Mouse (Mus musculus): Measurements from ENCODE around the gene Klhl40.

Klhl40 gene

GRCm38 (mm10) chr9:121778066-121778624, 738 bp downstream of the Klhl40 start:
- DNase-seq, result peak in 1 of 2 experiments; percentile 24

DNA sequence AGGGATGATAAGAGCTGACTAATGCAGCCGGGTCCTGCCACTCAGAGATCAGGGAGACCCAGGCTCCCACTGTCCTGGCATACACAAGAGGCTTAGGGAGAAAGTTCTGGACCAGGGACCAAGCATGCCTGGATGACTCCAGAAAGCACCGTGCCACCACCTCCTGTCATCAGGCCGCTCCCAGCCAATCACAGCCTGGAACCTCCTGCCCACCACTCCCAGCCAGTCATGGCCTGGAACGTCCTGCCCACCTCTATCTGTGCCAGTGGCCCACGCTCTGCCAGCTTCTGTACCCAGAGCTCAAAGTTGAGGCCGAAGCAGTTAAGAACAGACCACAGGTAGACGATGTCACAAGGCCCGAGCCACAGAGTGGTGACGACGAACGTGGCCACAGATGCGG, 7.4 kb downstream of the Klhl40 start:
- no peak for DNase-seq

DNA sequence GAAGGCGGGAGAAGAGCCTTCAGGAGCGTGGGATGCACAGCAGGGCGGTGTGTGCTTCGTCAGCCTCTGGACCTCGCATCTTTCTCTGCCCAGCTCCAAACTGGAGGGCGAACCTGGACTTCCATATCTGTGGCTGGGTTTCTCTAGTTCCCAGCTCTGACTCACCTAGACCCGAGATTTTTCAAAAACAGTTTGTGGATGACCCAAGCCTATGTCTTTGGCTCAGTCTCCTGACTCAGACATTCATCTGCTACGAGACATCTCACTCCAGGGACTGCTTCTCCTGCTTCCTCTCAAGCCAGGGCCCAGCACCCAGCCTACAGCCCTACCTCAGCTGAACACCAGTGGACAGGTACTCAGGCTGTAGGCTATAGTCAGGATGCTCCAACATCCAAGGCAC, 7.9 kb downstream of the Klhl40 start:
- DNase-seq, result no peak

GRCm38 (mm10) chr9:121786359-121786758, 9.0 kb downstream of the Klhl40 start:
- no peak for DNase-seq

- peak; percentile 52 to 63 for DNase-seq
Measured at GRCm38 (mm10) chr9:121791206-121791605, 13.8 kb downstream of the Klhl40 start.

DNA sequence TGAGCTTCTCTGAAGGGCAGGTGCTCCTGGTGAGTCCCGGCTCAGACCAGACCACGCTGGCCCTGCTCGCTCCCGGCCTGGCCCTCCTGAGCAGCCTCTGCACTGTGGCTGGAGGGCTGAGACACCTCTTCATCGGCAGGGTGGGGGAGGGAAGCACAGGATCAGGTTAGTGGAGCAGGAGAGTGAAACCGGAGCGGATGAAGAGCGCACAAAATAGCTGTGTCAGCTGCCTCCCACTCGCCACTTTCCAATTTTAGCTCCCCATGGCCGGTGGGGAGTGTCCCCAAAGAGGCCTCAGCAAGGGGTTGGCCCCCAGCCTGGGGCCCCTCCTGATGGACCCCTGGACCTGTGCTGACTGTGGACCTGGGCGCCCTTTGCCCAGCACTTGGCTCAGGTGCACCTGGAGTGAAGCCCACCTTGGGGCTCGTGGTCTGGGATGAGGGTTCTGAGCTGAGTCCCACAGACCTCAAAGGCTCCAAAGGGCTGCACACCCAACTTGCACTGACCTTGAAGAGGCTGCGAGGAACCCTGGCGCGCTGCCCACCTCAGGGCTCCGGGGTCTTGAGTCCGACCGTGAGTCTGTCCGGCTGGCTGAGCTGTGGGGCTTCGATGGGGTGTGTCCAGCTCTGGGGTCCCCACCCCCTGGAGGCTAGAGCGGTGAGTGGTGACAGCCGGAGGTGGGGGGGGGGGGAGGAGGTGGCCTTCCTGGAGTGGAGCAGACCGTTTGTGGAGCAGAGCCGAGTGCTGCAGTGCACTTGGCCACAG, 14.5 kb downstream of the Klhl40 start, which contains the start of gene Hhatl:
Gene Hhatl, minus strand, starts transcription at position 751 of the 765 bp plus-strand sequence.
- no peak for DNase-seq

GRCm38 (mm10) chr9:121794972-121795539, 17.6 kb downstream of the Klhl40 start:
- peak in 1 of 2 experiments; percentile 23 for DNase-seq

GRCm38 (mm10) chr9:121797722-121798121, 20.3 kb downstream of the Klhl40 start:
- no peak for DNase-seq

GRCm38 (mm10) chr9:121798887-121799520, 21.6 kb downstream of the Klhl40 start:
- no peak for DNase-seq

DNA sequence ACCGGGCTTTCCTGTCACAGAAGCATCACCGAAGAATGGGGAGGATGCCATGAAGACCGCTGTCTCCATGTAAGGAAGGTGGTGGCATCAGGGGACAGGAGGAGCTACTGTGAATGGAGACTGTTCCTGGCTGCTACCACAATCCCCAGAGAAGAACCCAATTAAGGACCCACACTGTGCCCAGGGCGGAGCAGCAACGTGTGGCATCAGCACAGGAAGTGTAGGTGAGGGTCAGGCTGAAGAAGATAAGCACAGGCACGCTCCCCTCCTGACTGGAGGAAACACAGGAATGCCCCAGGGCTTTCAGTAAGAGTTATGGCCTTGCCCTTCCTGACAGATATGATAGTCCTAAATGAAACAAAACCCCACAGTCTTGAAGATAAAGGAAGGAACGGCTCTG, 25.3 kb downstream of the Klhl40 start:
- no peak for DNase-seq

- peak in 1 of 2 experiments; percentile 25 for DNase-seq
Measured at GRCm38 (mm10) chr9:121807546-121807945, 30.1 kb downstream of the Klhl40 start.

- peak; percentile 36 to 48 for DNase-seq
Measured at GRCm38 (mm10) chr9:121807947-121808346, 30.5 kb downstream of the Klhl40 start.

DNA sequence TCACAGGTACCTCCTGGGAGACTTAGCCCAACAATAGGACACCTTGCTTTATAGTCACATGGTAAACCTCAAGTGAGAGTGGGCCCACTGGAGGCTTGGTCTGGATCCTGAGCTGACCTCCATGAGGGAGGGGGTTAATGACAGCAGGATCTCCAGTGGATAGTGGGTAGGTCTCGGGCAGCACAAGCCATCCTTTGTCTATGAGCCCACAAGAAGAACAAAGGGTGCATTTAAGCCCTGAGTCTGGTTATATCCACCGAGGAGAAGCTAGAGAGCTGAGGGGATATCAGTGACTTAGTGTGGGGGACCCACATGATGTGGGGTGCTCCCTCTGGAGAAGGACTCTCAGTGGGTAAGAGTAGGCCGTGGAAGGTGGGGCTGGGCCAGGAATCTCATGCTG, 31.1 kb downstream of the Klhl40 start:
- no peak for DNase-seq

DNA sequence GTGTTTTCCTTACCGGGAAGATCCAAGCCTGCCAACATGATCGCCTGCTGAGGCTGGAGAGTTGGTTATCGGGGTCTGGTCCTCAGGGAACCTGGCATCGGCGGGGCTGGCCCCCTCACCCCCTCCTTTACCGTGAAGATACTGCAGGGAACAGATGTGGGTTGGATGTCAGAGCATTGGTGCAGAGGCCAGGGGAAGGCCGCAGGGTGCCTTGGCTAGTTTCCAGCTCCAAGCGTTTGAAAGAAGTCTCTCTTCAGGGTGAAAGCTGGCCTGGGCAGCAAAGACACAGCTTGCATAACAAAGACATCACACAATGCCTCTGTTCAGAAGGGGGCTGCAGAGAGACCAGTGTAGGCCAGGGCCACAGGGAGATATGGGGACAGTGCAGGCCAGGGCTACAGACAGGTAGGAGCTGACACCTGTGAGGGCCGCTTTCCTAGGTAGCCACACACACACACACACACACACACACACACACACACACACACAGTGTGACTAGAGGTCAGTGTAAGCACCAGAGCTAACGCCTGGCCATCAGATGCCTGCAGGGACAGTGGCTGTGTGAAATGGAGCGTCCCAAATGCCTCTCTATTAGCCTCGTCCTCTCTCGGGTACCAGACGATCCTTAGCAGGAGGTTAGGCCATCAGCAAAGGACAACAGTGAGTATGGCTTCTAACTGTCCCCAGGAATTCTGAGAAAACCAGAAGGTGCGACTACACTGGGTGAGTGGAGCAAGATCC, 32.8 kb downstream of the Klhl40 start:
- peak; percentile 45 to 52 for DNase-seq

DNA sequence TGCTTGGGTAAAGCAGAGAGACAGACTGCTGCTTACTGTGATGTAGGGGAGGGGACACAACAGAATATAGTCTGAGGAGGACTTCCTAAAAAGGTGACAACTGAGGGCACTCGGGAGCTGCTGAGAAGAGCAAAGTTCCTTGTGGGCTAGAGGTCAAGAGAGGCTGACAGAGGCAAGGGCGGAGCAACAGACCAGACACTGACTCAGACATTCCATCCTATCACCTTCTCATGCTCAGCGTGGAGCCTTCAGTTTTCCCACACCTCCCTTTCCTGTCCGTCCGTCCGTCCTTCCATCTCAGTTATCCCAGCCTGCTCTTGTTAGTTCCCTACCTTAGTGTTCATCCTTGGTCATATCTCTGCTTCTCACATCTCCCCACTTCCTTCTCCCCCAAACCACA, 37.8 kb downstream of the Klhl40 start:
- DNase-seq, result no peak

DNA sequence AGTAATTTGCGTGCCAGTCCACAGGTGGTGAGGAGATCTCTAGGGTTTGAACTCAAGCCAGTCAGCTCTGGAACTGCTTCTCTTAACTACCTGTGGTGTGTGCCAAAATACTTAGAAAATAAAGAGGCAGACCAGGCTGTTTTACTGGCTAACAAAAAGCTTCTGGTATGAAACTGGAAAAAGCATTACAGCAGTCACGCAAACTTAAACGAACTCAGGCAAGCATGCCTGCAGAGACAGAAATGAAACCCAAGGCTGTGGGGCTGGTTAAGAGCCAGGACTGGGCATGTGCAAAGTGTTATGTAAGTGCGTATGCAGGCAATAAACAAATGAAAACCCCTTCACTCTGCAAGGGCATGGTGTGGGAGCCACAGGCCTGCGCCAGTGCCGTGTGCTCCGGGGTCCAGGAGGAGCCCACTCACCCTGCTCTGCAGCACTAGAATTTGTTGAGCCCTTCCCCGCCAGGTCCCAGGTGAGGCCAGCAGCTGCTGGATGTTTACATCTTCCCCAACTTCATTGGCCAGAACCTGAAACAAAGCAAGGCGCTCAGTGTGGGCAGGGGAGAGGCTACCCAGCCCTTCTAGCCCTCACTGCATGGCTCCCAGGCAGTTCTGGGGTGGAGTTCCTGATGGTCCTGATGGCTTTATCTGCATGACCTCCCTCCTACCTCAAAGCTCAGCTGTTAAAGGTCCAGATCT, 41.8 kb downstream of the Klhl40 start:
- peak; percentile 53 to 59 for DNase-seq

DNA sequence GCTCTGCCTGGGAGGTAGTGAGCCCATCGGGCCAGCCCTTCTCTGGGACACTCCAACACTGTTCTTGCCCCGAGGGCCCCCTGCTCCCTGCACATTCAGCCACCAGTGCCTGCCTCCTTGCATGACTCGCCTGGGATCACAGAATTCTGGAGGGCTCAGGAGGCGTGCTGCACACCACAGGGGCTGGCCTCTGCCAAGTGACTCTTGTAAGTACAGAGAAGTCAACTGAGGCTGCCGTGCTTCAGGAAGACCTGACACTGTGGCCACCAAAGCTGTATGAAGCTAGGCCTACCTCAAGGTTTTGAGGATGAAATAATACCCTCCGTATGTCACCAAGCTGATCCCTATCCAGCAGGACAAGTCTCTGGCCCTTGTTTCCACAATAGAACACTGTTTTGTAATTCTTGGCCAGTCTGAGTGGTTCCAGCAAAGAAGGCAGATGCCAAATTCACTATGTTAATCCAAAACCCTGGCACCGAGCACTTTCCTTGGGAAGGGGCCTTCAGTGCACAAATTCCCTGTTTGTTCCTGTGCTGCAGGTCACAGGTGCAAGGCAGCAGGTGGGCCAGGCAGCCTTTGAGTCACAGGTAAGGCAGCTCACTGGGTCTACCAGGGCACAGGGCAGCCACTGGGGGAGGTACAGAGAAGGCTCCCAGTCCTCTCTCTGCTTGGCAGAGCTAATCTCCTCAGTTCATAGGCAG, 42.5 kb downstream of the Klhl40 start:
- peak; percentile 69 to 79 for DNase-seq

DNA sequence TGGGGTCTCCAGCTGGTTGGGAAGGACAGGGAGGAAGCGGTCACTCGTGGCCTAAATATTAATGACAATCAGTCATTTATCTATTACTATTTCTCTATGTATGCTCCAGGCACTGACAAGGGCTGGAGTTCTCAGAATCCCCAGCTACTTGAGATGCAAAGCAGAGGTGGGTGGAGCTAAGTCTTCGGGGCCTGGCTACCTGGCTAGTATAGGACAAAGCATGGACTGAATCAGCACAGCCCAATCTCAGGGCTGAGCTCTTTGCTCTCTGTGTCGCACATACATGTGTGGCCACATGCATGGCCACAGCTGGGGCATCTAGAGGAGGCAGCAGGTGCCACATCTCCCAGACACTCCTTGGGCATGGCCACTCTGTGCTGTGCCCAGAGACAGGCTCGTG, 43.4 kb downstream of the Klhl40 start:
- DNase-seq, result peak in 1 of 2 experiments; percentile 22

DNA sequence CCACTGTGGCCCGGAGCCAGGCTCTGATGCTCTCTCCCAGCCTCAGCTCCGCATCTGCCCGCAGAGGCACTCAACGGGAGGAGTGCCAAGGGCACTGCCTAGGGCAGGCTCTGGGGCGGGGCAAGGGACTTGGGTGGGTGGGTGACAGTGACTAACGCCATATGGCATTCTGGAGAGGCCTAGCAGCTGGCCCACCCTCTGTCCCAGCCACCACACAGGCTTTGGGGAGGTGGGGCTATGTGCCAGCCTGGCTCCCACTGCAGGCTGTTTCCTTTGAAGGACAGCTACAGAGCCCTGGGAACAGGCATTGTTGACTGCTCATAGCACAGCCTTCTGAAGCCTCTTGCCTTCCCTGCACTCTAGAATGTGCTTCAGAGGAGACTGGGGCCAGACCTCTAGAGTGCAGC, 45.2 kb downstream of the Klhl40 start:
- peak; percentile 40 to 47 for DNase-seq

GRCm38 (mm10) chr9:121823051-121823450, 45.6 kb downstream of the Klhl40 start:
- DNase-seq, result peak; percentile 72 to 85

DNA sequence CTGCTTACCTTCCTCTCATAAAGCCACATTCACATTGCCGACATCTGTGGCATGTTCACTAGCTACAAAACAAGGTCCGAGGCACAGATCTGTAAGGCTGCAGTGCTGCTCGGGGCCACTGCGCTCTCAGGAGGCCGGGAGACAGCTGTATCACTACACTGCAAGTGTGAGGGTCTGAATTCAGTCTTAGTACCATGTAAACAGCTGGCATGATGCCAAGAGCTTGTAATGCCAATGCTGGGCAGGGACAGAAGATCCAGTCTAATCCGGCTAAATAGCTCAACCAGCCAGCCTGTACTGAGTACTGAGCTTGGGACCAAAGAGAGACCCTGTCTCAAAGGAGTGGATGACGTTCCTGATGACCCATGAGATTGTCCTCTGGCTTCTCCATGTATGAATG, 46.6 kb downstream of the Klhl40 start:
- peak; percentile 36 to 43 for DNase-seq

GRCm38 (mm10) chr9:121826356-121826755, 48.9 kb downstream of the Klhl40 start:
- no peak for DNase-seq

Measured in cerebellum, adult 18-20 months (tissue).